Mouse (Mus musculus) adrenal gland, adult 8-10 months (tissue): ENCODE data around the gene Selenok. TPM values are rescaled to one million over a fixed set of nuclear protein-coding genes. Genes with fewer than 3 reads are reported as not detected.

ENCODE experiments used
- DNase-seq: peaks from one replicate; pipeline ENCODE4 v3.0.0; 2022
- total RNA-seq, 4 experiments: library from RNA; stranded (reverse); gene quantifications; 2 replicates each; pipeline ENCODE4 v1.2.4; 2022

Gene Selenok
- total RNA-seq, 4 experiments from 2014 or later, result 104 to 139 (median 118) TPM

DNA sequence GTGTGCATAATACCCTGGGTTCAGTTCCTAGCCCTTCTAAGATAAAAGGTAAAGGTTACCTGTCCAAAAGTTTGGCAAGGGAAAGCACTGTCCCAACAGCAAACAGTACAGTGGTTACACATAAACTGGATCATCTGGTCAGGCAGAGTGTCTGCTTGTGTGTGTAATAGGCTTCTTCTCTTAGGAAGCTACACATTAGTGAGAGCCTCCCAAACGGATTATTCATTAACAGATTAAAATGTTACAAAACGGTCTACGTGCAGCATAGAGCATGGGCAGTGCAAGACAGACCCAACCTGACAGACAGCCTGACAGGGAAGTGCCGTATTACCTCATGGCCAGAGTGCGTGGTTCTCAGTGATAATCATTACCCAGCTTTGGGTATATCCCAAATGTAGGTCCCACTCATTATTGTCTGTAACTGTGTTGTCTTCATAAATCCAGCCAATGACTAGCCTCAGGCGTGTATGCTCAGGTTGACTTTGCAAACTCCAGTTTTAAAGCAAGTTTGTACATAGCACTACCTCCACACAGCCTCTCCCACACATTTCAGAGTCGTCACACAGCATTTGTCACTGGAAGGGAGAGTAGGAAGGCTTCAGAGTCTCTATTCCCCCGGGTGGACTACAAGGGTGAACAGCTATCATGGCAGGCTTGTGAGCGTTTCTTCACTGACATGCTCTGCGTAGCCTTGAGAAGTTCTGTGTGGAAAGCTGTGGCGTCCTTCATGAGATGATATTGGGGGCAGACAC lies 28.1 kb downstream of the Selenok start:
- DNase-seq, result no peak

GRCm38 (mm10) chr14:29997345-29997744 lies 29.2 kb downstream of the Selenok start:
- no peak for DNase-seq

DNA sequence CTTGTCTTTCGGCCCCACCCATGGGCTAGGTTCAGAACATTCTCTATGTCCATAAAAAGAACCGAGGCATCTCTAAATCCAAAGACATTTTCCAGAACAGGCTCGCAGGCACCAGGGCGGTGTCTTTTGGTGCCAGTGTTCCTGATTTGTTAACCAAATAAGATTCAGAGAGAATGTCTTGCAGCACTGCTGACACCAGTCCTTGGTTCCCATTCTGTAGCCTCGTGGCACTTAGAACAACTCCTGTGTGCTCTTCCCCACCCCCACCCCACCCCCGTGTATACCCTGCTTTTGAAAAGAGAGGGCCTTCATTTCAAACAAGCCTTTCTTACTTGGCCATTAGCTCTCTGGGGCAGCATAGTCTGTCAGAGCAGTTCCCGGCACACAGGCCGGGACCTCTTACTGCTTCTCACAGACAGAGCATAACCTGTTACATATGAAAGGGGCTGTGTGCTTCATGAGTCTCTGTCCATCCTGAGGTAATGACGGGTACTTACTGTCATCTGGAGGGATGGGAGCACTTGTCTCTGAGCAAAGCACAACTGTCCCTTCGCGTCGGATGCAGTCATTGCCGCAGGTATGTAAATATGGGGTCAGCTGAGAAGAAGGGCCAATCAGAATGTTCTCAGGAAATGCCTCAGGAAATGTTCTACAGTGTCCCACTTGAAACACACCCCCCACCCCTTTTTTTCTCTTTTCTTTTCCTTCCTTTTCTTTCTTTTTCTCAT lies 30.8 kb downstream of the Selenok start:
- no peak for DNase-seq

GRCm38 (mm10) chr14:29999475-29999811 lies 31.3 kb downstream of the Selenok start:
- no peak for DNase-seq

DNA sequence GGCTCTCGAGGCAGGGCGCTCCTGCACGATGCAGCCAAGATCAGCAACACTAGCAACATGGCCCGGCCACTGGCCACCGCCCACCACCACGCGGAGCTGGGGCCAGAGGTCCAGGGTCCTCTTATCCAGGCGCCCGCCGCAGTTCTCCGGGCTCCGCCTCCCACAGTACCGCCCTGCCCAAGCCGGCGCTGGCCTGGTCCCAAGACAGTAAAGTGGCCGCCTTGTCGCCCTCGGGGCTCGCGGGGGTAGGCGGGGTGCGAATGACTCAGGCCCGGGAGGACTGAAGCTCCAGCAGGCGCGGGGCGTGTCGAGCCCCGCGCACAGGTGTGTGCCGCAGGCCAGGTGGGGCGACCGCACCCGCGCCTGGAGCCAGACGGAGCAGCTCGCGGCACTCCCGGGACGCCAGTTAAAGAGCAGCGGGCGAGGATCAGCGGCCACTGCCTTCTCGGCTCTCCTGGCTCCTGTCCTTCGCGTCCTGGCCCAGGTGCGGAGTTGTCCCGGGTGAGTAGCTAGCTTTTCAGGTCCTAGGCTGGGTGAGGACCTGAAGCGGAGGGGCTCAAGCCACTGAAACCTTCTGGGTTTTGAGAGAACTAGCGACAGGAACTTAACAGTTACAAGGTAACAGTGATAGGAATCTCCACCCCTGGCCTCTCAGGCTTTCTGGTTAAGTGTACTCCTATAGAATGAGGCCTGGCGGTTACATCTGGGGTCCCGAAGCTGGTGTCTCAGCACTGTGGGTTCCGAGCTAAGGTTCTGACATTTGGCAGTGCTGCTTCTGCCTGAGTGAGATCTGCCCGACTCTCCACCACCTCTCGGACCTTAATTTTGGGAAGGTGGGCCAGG lies 40.8 kb downstream of the Selenok start, which contains the start of the genes Il17rb and Chdh:
TSS of gene Il17rb (minus strand) at position 164 of the 843 bp plus-strand sequence.
TSS of gene Chdh (plus strand) at position 291 of the 843 bp plus-strand sequence.
- DNase-seq, result peak; percentile 53

DNA sequence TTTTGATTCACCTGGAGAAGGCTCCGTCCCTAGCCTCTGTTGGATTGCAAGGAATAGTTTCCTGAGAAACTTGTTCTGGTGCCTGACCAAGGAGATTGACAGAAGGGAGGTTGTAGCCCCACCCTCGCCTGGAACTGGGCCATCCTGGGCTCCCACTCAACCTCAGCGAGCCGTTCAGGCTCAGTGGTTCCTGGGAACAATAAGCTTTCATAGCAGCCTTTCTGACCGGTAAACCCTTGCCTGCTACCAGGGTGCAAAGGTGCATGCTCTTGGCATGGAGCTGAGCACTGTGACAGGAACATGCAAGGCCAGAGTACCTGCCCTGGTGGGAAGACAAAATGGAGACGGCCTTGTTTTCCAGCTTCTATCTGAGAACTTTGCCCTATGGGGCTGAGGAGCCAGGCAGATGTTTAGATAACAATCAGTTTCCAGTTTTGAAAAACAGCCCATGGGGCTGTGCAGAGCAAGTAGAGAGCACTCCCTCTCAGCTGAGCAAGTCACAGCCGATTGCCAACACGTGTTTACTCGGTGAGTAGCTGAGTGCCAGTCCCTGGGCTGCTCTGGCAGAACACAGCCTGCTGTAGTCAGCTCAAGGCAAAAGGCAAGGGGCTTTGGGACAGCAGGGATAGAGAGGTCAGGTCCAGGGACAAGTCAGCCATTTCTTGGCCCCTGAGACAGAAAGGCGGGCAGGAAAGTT lies 41.9 kb downstream of the Selenok start:
- no peak for DNase-seq

DNA sequence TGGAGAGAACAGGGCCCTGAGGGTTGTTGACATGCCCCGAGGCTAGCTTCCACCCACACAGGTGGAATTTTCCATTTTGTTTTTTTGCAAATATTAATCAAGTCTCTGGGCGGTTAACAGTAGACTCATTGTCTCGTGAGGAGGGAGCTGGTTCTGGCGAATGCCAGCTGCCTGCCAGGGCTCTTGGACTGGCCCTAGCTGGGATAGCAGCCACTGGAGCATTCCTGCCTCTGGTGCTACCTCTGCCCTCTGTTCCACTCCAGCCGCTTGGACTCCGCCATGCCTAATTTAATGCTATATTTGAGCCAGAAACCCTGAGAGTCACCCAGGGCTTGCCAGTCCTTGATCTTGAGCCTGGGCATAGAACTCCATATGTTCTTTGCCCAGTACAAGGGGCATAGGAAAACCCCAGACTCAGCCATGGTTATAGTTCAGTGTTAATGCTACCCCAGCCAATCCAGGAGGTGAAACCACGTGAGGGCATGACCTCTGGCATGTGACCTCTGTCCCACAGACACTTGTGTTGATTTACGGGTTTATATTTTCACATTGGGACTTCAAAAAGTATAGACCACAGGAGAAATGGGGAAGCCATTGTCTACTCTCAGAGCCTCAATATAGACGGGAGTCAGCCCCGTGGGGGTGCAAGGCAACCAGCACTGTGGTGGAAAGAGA lies 43.9 kb downstream of the Selenok start:
- no peak for DNase-seq

- no peak for DNase-seq
Measured at GRCm38 (mm10) chr14:30014487-30014886, 46.4 kb downstream of the Selenok start.

GRCm38 (mm10) chr14:30015008-30015407 lies 46.9 kb downstream of the Selenok start:
- no peak for DNase-seq

GRCm38 (mm10) chr14:30016666-30017065 lies 48.6 kb downstream of the Selenok start:
- no peak for DNase-seq

DNA sequence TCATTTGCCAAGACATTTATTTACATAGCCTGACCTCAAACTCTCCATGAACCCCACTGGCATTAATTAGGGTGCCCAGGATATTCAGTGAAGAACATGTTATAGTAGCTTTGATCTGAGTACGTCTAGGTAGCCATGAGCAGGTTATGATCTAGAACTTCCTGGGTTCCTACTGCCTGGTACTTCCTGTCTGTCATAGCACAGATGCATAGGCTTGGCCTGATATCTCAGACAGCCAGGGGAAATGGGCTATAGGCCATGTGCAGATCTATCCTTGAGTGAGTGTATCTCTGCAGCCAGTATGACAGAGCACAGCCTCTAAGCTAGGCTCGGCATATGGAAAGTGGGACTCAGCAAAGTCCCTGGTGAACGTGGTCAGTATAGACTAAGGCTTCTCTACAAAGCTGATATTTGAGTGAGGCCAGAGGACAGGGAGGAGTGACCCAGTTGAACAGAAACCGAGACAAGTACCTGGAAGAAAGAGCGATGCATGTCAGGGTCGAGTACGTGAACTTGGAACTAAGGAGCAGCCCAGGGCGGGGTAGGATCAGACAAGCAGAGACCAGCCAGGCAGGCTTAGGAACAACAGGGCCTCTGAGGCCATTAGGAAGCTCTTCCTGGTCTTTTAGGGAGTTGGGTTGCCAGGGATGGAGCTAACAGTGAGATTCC lies 49.8 kb downstream of the Selenok start:
- no peak for DNase-seq

DNA sequence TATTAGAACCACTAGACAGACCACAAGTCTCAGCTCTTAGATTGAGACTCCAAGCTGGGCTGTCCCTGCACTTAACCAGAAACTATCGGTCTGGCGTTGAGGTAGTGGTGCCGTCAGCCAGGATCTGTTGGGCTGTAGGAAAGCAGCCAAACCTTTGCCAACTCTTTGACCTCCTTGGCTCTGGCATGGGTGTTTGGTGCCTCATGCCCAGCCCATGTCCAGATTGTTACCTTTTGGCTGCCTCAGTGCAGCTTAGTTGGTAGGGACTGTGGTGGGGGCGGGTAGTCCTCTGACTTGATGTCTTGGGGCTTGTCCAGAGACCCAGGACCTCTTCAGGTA lies 50.3 kb downstream of the Selenok start:
- DNase-seq, result no peak

GRCm38 (mm10) chr14:30018846-30019245 lies 50.7 kb downstream of the Selenok start:
- no peak for DNase-seq

- no peak for DNase-seq
Measured at GRCm38 (mm10) chr14:30019375-30019774, 51.3 kb downstream of the Selenok start.

GRCm38 (mm10) chr14:30019792-30020575 lies 51.9 kb downstream of the Selenok start:
- DNase-seq, result no peak

DNA sequence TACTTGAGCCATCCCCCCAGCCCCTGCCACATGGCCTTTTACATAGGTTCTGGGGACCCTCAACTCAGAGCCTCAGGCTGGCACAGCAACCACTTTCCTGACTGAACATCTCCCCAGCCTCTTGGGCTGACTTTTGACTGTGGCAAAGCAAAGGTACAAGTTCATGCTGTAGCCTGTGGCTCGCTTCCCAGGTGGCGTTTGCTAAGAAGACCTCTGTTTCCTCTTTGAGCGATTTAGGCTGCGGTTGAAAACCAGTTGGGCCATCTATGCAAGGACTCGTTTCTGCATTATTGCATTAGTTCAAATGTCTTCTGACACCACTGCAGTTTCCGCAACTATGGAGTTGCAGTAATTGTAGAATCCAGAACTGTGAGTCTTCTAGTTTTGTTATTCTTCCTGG lies 54.4 kb downstream of the Selenok start:
- no peak for DNase-seq

- DNase-seq, result no peak
Measured at GRCm38 (mm10) chr14:30024387-30024786, 56.3 kb downstream of the Selenok start.
